Mouse (Mus musculus) adrenal gland, adult 2 months (tissue): ENCODE measurements around the gene Ptchd4. TPM values are rescaled to one million over a fixed set of nuclear protein-coding genes. Genes with fewer than 3 reads are reported as not detected.

Experiments used
- DNase-seq: peaks from one replicate; pipeline ENCODE4 v3.0.0; 2021
- polyA plus RNA-seq: library from polyadenylated mRNA; depleted of rRNA; stranded (reverse); fragments of >200 nt; gene quantifications from 2 replicates; pipeline ENCODE4 v1.2.3, GENCODE M21; 2012
- total RNA-seq, 2 experiments: library from RNA; stranded (reverse); gene quantifications; 2 replicates each; pipeline ENCODE4 v1.2.3; 2021

Ptchd4 gene
- total and polyA plus RNA-seq, 3 experiments, result 0.06 to 0.21 TPM; not detected in 1

GRCm38 (mm10) chr17:42430380-42430779, 114.6 kb downstream of the Ptchd4 start:
- DNase-seq, result no peak

- no peak for DNase-seq
Observed at GRCm38 (mm10) chr17:42452235-42452634, 136.5 kb downstream of the Ptchd4 start.

- DNase-seq, result no peak
Observed at GRCm38 (mm10) chr17:42456441-42456840, 140.7 kb downstream of the Ptchd4 start.

- DNase-seq, result no peak
Observed at GRCm38 (mm10) chr17:42462726-42463125, 147.0 kb downstream of the Ptchd4 start.

- peak; percentile 8 for DNase-seq
Observed at GRCm38 (mm10) chr17:42480173-42480991, 164.6 kb downstream of the Ptchd4 start.

GRCm38 (mm10) chr17:42509356-42510262, 193.9 kb downstream of the Ptchd4 start:
- DNase-seq, result no peak

- DNase-seq, result no peak
Observed at GRCm38 (mm10) chr17:42530147-42530546, 214.4 kb downstream of the Ptchd4 start.

- DNase-seq, result no peak
Observed at GRCm38 (mm10) chr17:42549578-42549977, 233.8 kb downstream of the Ptchd4 start.
